Mouse (Mus musculus) brain, embryonic 14.5 days (tissue): ENCODE results near the gene Pou2af1.

Experiments
- CTCF ChIP-seq: fragments of 200-500 bp; IDR thresholded peaks from 2 replicates; pipeline ENCODE4 v1.5.1; 2012; ENCODE audit warnings: inconsistent platforms, mild to moderate bottlenecking, moderate library complexity, borderline replicate concordance; ENCODE audit not compliant: insufficient read depth, insufficient read length; ENCODE audit errors: extremely low read depth
- POLR2A ChIP-seq: fragments of 200-500 bp; IDR thresholded peaks from 2 replicates; pipeline ENCODE4 v1.6.1; 2012; ENCODE audit warnings: mild to moderate bottlenecking, inconsistent platforms, borderline replicate concordance; ENCODE audit not compliant: poor library complexity, insufficient read depth, insufficient read length, severe bottlenecking; ENCODE audit errors: extremely low read depth

GRCm38 (mm10) chr9:51163989-51164388, 49.5 kb upstream of the Pou2af1 start:
- TF ChIP-seq CTCF, result no peak
- TF ChIP-seq POLR2A, result no peak
